Mouse (Mus musculus): ENCODE results near the gene Ube2r2. TPM values are rescaled to one million over a fixed set of nuclear protein-coding genes. Genes with fewer than 3 reads are reported as not detected.

The Ube2r2 gene
- polyA plus RNA-seq, 1 experiment from 2014 or later, result 45.4 TPM

GRCm38 (mm10) chr4:41235621-41236020 lies 100.1 kb downstream of the Ube2r2 start:
- no peaks in the 10 kb centered on the region for H3K4me1 ChIP-seq (replicated peaks)
- H3K4me3 ChIP-seq (replicated peaks), result no peak overlapping the region
- ATAC-seq (ENCODE audit: insufficient read depth), result no peak
- no peak overlapping the region for H3K27ac ChIP-seq (replicated peaks)
- no peaks in the 10 kb centered on the region for H3K27me3 ChIP-seq
- WGBS (ENCODE audit: insufficient replicate concordance), result 67% methylated on average over 5 of the region's 5 CpGs
- H3K4me2 ChIP-seq, result no peak overlapping the region
- H3K9ac ChIP-seq, result no peak overlapping the region
- H3K36me3 ChIP-seq (replicated peaks), result peaks cover 56% of the 10 kb centered on the region
- H3K9me3 ChIP-seq (replicated peaks), result no peaks in the 10 kb centered on the region

DNA sequence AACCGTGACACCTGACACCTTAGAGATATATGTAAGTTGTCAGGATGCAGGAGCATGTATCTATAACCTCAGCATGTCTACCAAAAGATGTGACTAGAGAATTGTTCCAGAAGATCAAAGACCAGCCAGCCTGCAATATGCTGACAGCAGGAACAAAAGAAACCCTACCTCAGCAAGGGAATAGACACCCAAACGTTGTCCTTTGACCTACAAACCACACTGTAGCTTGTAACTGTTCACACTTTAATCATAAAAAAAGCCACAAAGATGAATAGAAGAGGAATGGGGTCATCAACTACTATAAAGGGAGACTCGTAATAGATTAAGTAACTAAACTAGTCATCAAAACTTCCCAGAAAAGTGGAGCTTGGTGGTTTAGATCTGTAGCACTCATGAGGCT lies 105.4 kb downstream of the Ube2r2 start:
- no peak overlapping the region for H3K27ac ChIP-seq (replicated peaks)
- no peaks in the 10 kb centered on the region for H3K4me1 ChIP-seq (replicated peaks)
- H3K9ac ChIP-seq, result no peak overlapping the region
- no peaks in the 10 kb centered on the region for H3K9me3 ChIP-seq (replicated peaks)
- H3K4me2 ChIP-seq, result no peak overlapping the region
- no peaks in the 10 kb centered on the region for H3K27me3 ChIP-seq
- H3K4me3 ChIP-seq (replicated peaks), result no peak overlapping the region
- WGBS (ENCODE audit: insufficient replicate concordance), result 66% methylated on average over 3 of the region's 3 CpGs
- no peak for ATAC-seq (ENCODE audit: insufficient read depth)
- H3K36me3 ChIP-seq (replicated peaks), result peaks cover 34% of the 10 kb centered on the region

Other genes starting within 250 kb of the Ube2r2 start
- gene Spink4, start 215.7 kb upstream of the Ube2r2 start, polyA plus RNA-seq (2015; fragmentation: Nextera tagmentation; extraction: Ambion mirVana), result 0.82 and 0.96 TPM in 2 replicates
- 110 and 114 TPM in 2 replicates for gene Bag1, start 187.4 kb upstream of the Ube2r2 start, polyA plus RNA-seq (2015; fragmentation: Nextera tagmentation; extraction: Ambion mirVana)
- 40.7 and 42.4 TPM in 2 replicates for gene Chmp5, start 187.3 kb upstream of the Ube2r2 start, polyA plus RNA-seq (2015; fragmentation: Nextera tagmentation; extraction: Ambion mirVana)
- gene Nfx1, start 164.8 kb upstream of the Ube2r2 start, polyA plus RNA-seq (2015; fragmentation: Nextera tagmentation; extraction: Ambion mirVana), result 27.9 and 28.0 TPM in 2 replicates
- 0.79 and 1.2 TPM in 2 replicates for gene Aqp7, start 87.6 kb upstream of the Ube2r2 start, polyA plus RNA-seq (2015; fragmentation: Nextera tagmentation; extraction: Ambion mirVana)
- 12.3 and 12.8 TPM in 2 replicates for gene Aqp3, start 37.6 kb upstream of the Ube2r2 start, polyA plus RNA-seq (2015; fragmentation: Nextera tagmentation; extraction: Ambion mirVana)
- 9.2 and 9.7 TPM in 2 replicates for gene Nol6, start 11.3 kb upstream of the Ube2r2 start, polyA plus RNA-seq (2015; fragmentation: Nextera tagmentation; extraction: Ambion mirVana)
- gene Ubap2, start 139.4 kb downstream of the Ube2r2 start, polyA plus RNA-seq (2015; fragmentation: Nextera tagmentation; extraction: Ambion mirVana), result 22.9 and 25.0 TPM in 2 replicates
- gene Dcaf12, start 179.1 kb downstream of the Ube2r2 start, polyA plus RNA-seq (2015; fragmentation: Nextera tagmentation; extraction: Ambion mirVana), result 75.9 and 82.7 TPM in 2 replicates
- gene Ubap1, start 213.3 kb downstream of the Ube2r2 start, polyA plus RNA-seq (2015; fragmentation: Nextera tagmentation; extraction: Ambion mirVana), result 32.4 and 34.2 TPM in 2 replicates

Data from liver, embryonic 15.5 days (tissue).